Mouse (Mus musculus): ENCODE measurements at regions not wholly inside any gene's neighbourhood (a gene's known extent, or its start where the extent isn't known, plus 50 kb on each side); places are given as distances from the start of the nearest gene placed in this dataset.

DNA sequence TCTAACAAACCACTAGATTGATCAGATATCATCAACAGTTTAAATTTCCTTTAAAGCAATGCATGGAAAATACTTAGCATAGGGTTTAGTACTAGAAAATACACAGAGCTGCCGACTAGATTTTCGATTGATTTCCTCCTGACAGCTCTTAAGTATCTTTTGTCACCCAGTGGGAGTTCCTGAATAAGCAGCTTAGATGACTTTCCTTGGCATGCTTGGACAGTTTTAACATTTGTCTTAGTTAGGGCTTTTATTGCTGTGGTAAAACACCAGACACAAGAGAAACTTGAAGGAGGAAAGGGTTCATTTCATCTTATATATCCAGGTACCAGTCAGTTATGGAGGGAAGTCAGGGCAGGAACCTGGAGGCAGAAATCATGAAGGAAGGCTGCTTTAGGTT, 104.0 kb upstream of the Mdga2 start:
- Histone ChIP-seq H3K27ac (ENCODE audit: low read depth, low read length) (no peak overlapping the region), H3K27me3 (ENCODE audit: control insufficient read depth, insufficient read depth, low read length) (no peaks in the 10 kb centered on the region), H3K9ac (ENCODE audit: low read length) (no peak overlapping the region), H3K4me2 (no peak overlapping the region), H3K4me1 (ENCODE audit: control insufficient read depth, insufficient read depth, low read length) (no peaks in the 10 kb centered on the region), H3K9me3 (ENCODE audit: control insufficient read depth, low read length) (no peaks in the 10 kb centered on the region), H3K36me3 (ENCODE audit: control insufficient read depth, insufficient read depth, low read length) (no peaks in the 10 kb centered on the region), H3K4me3 (ENCODE audit: low read depth, low read length) (no peak overlapping the region)
- ATAC-seq (ENCODE audit: low FRiP score) (no peak), DNase-seq (ENCODE audit: low spot score, missing footprints) (no peak)
- WGBS, result 18% methylated on average over 2 of the region's 2 CpGs

DNA sequence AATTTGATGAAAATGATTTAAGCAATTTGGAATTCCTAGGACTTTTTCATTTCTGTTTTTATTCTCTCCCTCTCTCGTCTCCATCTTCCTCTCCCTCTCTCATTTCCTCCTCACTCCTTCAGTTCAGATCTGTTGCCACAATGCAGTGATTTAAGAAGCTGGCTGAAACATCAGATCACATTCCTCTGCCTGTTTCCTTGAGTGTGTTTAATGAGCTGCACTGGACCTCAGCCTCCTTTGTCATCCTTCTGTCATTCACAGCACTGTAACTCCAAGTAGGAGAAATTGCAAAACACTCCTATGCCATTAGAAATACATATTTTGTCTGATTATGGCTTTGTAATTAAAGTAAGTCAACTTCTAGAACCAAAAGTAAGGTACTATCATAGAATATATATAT, 103.5 kb upstream of the Mdga2 start:
- H3K4me1 ChIP-seq (ENCODE audit: control insufficient read depth, insufficient read depth, low read length), result no peaks in the 10 kb centered on the region
- 24% methylated on average over 1 of the region's 1 CpGs for WGBS
- H3K4me3 ChIP-seq (ENCODE audit: low read depth, low read length), result no peak overlapping the region
- no peaks in the 10 kb centered on the region for H3K9me3 ChIP-seq (ENCODE audit: control insufficient read depth, low read length)
- ATAC-seq (ENCODE audit: low FRiP score) (no peak), DNase-seq (ENCODE audit: low spot score, missing footprints) (no peak)
- H3K9ac ChIP-seq (ENCODE audit: low read length), result no peak overlapping the region
- no peak overlapping the region for H3K4me2 ChIP-seq
- no peaks in the 10 kb centered on the region for H3K27me3 ChIP-seq (ENCODE audit: control insufficient read depth, insufficient read depth, low read length)
- H3K27ac ChIP-seq (ENCODE audit: low read depth, low read length), result no peak overlapping the region
- no peaks in the 10 kb centered on the region for H3K36me3 ChIP-seq (ENCODE audit: control insufficient read depth, insufficient read depth, low read length)

DNA sequence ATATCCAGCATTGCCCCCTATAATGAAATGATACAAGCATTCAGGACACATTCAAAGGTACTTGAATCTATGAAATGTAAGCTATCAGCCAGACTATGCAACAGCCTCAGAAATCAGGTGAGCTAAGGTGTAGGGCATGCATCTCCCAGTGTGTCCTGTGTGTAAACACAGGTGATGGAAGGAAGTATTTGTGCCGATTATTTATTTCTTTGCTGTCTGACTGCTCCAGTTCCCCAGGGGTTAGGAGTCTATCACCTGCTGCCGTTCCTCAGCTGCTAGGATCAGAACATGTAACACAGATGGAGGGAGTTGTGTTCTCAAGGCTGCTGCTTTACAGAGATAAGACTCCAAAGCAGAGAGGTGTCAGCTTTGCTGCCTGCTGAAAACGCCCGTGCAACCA, 103.0 kb upstream of the Mdga2 start:
- Histone ChIP-seq H3K4me2 (no peak overlapping the region), H3K4me1 (ENCODE audit: control insufficient read depth, insufficient read depth, low read length) (no peaks in the 10 kb centered on the region), H3K27me3 (ENCODE audit: control insufficient read depth, insufficient read depth, low read length) (no peaks in the 10 kb centered on the region), H3K36me3 (ENCODE audit: control insufficient read depth, insufficient read depth, low read length) (no peaks in the 10 kb centered on the region), H3K27ac (ENCODE audit: low read depth, low read length) (no peak overlapping the region), H3K4me3 (ENCODE audit: low read depth, low read length) (no peak overlapping the region), H3K9ac (ENCODE audit: low read length) (no peak overlapping the region), H3K9me3 (ENCODE audit: control insufficient read depth, low read length) (no peaks in the 10 kb centered on the region)
- no peak for ATAC-seq (ENCODE audit: low FRiP score)
- DNase-seq (ENCODE audit: low spot score, missing footprints), result no peak
- 75% methylated on average over 4 of the region's 4 CpGs for WGBS

DNA sequence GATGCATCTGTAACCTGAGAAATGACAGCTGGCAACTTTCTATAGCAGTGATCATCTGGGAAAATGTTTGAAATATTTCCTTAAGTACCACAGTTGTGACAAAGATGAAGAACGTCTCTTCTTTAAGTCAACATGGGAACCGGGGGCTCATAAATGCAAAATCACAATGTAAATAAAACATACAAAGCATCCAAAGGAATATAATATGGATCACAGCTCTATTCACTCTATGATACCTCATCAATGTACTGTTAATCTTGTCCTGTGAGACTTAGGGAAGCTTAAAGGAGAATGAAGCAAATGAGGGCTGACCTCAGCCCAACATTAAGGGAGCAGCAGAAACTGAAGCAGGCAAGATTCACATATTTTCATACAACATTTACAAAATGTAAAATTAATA, 96.3 kb upstream of the Mdga2 start:
- 82% methylated on average over 2 of the region's 2 CpGs for WGBS
- Histone ChIP-seq H3K9ac (ENCODE audit: low read length) (no peak overlapping the region), H3K4me2 (no peak overlapping the region), H3K27me3 (ENCODE audit: control insufficient read depth, insufficient read depth, low read length) (no peaks in the 10 kb centered on the region), H3K36me3 (ENCODE audit: control insufficient read depth, insufficient read depth, low read length) (no peaks in the 10 kb centered on the region), H3K4me1 (ENCODE audit: control insufficient read depth, insufficient read depth, low read length) (no peaks in the 10 kb centered on the region), H3K27ac (ENCODE audit: low read depth, low read length) (no peak overlapping the region), H3K4me3 (ENCODE audit: low read depth, low read length) (no peak overlapping the region), H3K9me3 (ENCODE audit: control insufficient read depth, low read length) (no peaks in the 10 kb centered on the region)
- ATAC-seq (ENCODE audit: low FRiP score), result no peak
- DNase-seq (ENCODE audit: low spot score, missing footprints), result no peak

DNA sequence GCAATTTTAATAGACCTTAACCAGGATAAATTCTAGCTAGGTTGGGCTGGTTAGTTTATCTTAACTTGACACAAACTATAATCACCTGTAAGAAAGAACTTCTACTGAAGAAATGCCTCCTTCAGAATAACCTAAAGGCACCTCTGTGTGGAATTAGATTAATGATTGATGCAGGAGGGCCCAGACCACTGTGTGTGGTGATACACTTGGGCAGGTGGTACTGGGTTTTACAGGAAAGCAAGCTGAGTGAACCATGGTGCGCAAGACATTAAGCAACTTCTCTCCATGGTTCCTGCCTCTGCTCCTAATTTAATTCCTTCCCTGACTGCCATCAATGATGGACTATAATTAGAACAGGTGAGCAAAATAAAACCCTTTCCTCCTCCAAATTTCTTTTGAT, 77.9 kb upstream of the Mdga2 start:
- H3K9me3 ChIP-seq (ENCODE audit: control insufficient read depth, low read length), result no peaks in the 10 kb centered on the region
- 97% methylated on average over 1 of the region's 1 CpGs for WGBS
- no peak overlapping the region for H3K4me2 ChIP-seq
- no peaks in the 10 kb centered on the region for H3K4me1 ChIP-seq (ENCODE audit: control insufficient read depth, insufficient read depth, low read length)
- no peak overlapping the region for H3K27ac ChIP-seq (ENCODE audit: low read depth, low read length)
- ATAC-seq (ENCODE audit: low FRiP score) (no peak), DNase-seq (ENCODE audit: low spot score, missing footprints) (no peak)
- no peak overlapping the region for H3K9ac ChIP-seq (ENCODE audit: low read length)
- H3K4me3 ChIP-seq (ENCODE audit: low read depth, low read length), result no peak overlapping the region
- no peaks in the 10 kb centered on the region for H3K36me3 ChIP-seq (ENCODE audit: control insufficient read depth, insufficient read depth, low read length)
- H3K27me3 ChIP-seq (ENCODE audit: control insufficient read depth, insufficient read depth, low read length), result no peaks in the 10 kb centered on the region

DNA sequence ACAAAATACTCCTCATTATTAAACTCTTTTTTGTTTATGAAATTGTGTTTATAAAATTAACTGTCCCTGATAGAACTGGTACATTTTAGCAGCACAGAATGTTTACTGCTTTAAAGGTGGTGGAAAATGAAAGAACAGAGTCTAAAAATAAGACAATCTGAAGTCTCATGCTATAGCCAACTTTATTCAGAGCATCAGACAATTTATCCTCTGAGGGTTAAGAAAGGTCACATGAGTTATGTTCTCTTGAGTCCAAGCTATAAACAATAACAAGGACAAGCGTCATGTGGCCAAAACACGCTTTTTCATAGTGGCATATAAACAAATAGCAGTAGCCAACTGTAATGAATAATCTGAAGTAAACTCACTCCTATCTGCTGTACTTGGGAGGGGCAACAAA, 67.7 kb upstream of the Mdga2 start:
- Histone ChIP-seq H3K4me1 (ENCODE audit: control insufficient read depth, insufficient read depth, low read length) (no peaks in the 10 kb centered on the region), H3K9me3 (ENCODE audit: control insufficient read depth, low read length) (no peaks in the 10 kb centered on the region), H3K9ac (ENCODE audit: low read length) (no peak overlapping the region), H3K27me3 (ENCODE audit: control insufficient read depth, insufficient read depth, low read length) (no peaks in the 10 kb centered on the region), H3K36me3 (ENCODE audit: control insufficient read depth, insufficient read depth, low read length) (no peaks in the 10 kb centered on the region), H3K4me2 (no peak overlapping the region), H3K27ac (ENCODE audit: low read depth, low read length) (no peak overlapping the region), H3K4me3 (ENCODE audit: low read depth, low read length) (no peak overlapping the region)
- DNase-seq (ENCODE audit: low spot score, missing footprints) (no peak), ATAC-seq (ENCODE audit: low FRiP score) (no peak)
- 90% methylated on average over 2 of the region's 2 CpGs for WGBS

DNA sequence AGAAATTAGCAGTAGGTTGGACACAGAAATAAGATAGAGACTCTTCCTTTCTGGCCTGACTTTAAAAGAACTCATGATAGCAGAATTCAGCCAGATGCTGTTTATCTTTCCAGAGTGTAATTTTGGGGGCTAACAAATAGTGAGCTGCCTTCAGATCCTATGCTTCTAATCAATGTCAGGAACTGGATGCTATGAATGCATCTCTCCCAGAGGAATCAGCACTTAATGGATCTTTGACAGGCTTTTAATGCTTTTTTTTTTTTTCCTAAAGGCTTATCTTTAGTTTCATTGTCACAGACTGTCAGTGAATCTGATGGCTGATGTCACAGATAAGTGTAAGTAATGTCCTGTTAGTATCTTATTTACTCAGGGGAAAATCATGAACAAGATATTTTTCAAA, 50.5 kb upstream of the Mdga2 start:
- no peak overlapping the region for H3K4me2 ChIP-seq
- H3K4me3 ChIP-seq (ENCODE audit: low read depth, low read length), result no peak overlapping the region
- no peaks in the 10 kb centered on the region for H3K27me3 ChIP-seq (ENCODE audit: control insufficient read depth, insufficient read depth, low read length)
- no peaks in the 10 kb centered on the region; the same call in 1 of the 2 replicates for H3K4me1 ChIP-seq (ENCODE audit: control insufficient read depth, insufficient read depth, low read length)
- no peaks in the 10 kb centered on the region for H3K36me3 ChIP-seq (ENCODE audit: control insufficient read depth, insufficient read depth, low read length)
- H3K27ac ChIP-seq (ENCODE audit: low read depth, low read length), result no peak overlapping the region
- DNase-seq (ENCODE audit: low spot score, missing footprints), result no peak
- ATAC-seq (ENCODE audit: low FRiP score), result no peak
- H3K9me3 ChIP-seq (ENCODE audit: control insufficient read depth, low read length), result no peaks in the 10 kb centered on the region
- H3K9ac ChIP-seq (ENCODE audit: low read length), result no peak overlapping the region

DNA sequence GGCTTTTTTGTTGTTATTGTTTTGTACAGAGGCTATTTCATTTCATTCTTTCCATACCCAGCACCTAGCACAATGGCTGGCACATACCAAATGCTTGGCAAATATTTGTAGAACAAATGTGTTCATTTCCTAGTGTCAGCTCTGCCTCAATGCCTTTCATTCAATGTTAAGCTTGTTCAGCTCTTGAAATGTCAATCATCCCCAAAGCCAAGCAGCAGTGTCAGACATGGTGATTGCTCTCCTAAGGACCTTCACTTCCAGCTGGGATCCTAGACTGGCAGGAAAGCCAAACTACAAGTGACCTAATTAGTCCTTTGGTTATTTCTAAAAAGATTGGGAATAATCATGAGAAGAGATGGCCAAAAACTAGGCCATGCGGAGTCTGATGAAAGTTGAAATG, 50.0 kb upstream of the Mdga2 start:
- 76% methylated on average over 1 of the region's 1 CpGs for whole genome bisulfite sequencing

More for the DNA sequence above, 50.0 kb upstream of the Mdga2 start:
- H3K4me2 ChIP-seq, result no peak overlapping the region
- H3K4me3 ChIP-seq (ENCODE audit: low read depth, low read length), result no peak overlapping the region
- DNase-seq (ENCODE audit: low spot score, missing footprints) (no peak), ATAC-seq (ENCODE audit: low FRiP score) (peak; percentile 63; the same call in 1 of the 2 replicates)
- no peaks in the 10 kb centered on the region for H3K9me3 ChIP-seq (ENCODE audit: control insufficient read depth, low read length)
- no peaks in the 10 kb centered on the region for H3K36me3 ChIP-seq (ENCODE audit: control insufficient read depth, insufficient read depth, low read length)
- no peak overlapping the region for H3K9ac ChIP-seq (ENCODE audit: low read length)
- no peaks in the 10 kb centered on the region for H3K27me3 ChIP-seq (ENCODE audit: control insufficient read depth, insufficient read depth, low read length)
- no peaks in the 10 kb centered on the region; the same call in 1 of the 2 replicates for H3K4me1 ChIP-seq (ENCODE audit: control insufficient read depth, insufficient read depth, low read length)
- no peak overlapping the region for H3K27ac ChIP-seq (ENCODE audit: low read depth, low read length)

Measured in midbrain, embryonic 11.5 days (tissue).